Mouse (Mus musculus): Measurements from ENCODE around the gene Ppp1r17. TPM values are rescaled to one million over a fixed set of nuclear protein-coding genes. Genes with fewer than 3 reads are reported as not detected.
A peak's percentile ranks its signal among the peaks of the same experiment; 100 is the strongest.

The Ppp1r17 gene
- 3.1 and 5.6 TPM in 2 replicates for polyA plus RNA-seq (2014; fragmentation: Nextera tagmentation; extraction: Ambion mirVana)

GRCm38 (mm10) chr6:56017291-56017994 lies at the start of gene Ppp1r17:
TSS of gene Ppp1r17 (plus strand) at chr6:56017497.
- H3K9ac ChIP-seq (ENCODE audit: low read length): no peak within 1 kb of the TSS
- H3K4me3 ChIP-seq (ENCODE audit: control insufficient read depth in 1 of 2, insufficient read depth in 1 of 2, low read depth in 1 of 2, low read length in 2 of 2): no peak within 1 kb of the TSS
- H3K4me2 ChIP-seq (ENCODE audit: low read length): no peak within 1 kb of the TSS; the same call in 1 of the 2 replicates
- ATAC-seq (ENCODE audit: insufficient number of reproducible peaks, insufficient read depth, low FRiP score, low read depth): no peak
- H3K27me3 ChIP-seq (ENCODE audit: control insufficient read depth, insufficient read depth, low read length): 0 out of 2 replicates have a peak, but pooled peaks cover 4% of the 10 kb centered on the region
- H3K4me1 ChIP-seq (ENCODE audit: control insufficient read depth in 2 of 2, insufficient read depth in 2 of 2, low read length in 2 of 2): peaks cover 4 to 5% of the 10 kb centered on the region in 2 experiments; a peak in 3 of 4 replicates
- no peaks in the 10 kb centered on the region for H3K36me3 ChIP-seq (ENCODE audit: control insufficient read depth, insufficient read depth, low read length)
- no peaks in the 10 kb centered on the region for H3K9me3 ChIP-seq (ENCODE audit: control insufficient read depth, low read length)
- no peak within 1 kb of the TSS for H3K27ac ChIP-seq (replicated peaks in 1 of 2; ENCODE audit: control insufficient read depth in 1 of 2, insufficient read depth in 1 of 2, low read depth in 2 of 2, low read length in 2 of 2)
- 54% methylated on average over 16 of the region's 16 CpGs for WGBS

GRCm38 (mm10) chr6:55972998-55973397 lies 44.3 kb upstream of the Ppp1r17 start:
- no peaks in the 10 kb centered on the region for H3K36me3 ChIP-seq (ENCODE audit: control insufficient read depth, insufficient read depth, low read length)
- H3K4me1 ChIP-seq (ENCODE audit: control insufficient read depth in 2 of 2, insufficient read depth in 2 of 2, low read length in 2 of 2): no peaks in the 10 kb centered on the region
- no peak overlapping the region for H3K4me3 ChIP-seq (ENCODE audit: control insufficient read depth in 1 of 2, insufficient read depth in 1 of 2, low read depth in 1 of 2, low read length in 2 of 2)
- H3K4me2 ChIP-seq (ENCODE audit: low read length): no peak overlapping the region
- ATAC-seq (ENCODE audit: insufficient number of reproducible peaks, insufficient read depth, low FRiP score, low read depth): no peak
- H3K27ac ChIP-seq (replicated peaks in 1 of 2; ENCODE audit: control insufficient read depth in 1 of 2, insufficient read depth in 1 of 2, low read depth in 2 of 2, low read length in 2 of 2): no peak overlapping the region
- no peaks in the 10 kb centered on the region for H3K9me3 ChIP-seq (ENCODE audit: control insufficient read depth, low read length)
- H3K27me3 ChIP-seq (ENCODE audit: control insufficient read depth, insufficient read depth, low read length): no peaks in the 10 kb centered on the region
- H3K9ac ChIP-seq (ENCODE audit: low read length): no peak overlapping the region

- WGBS: 69% methylated on average over 2 of the region's 2 CpGs
- no peaks in the 10 kb centered on the region for H3K36me3 ChIP-seq (ENCODE audit: control insufficient read depth, insufficient read depth, low read length)
- no peak overlapping the region for H3K9ac ChIP-seq (ENCODE audit: low read length)
- no peaks in the 10 kb centered on the region for H3K9me3 ChIP-seq (ENCODE audit: control insufficient read depth, low read length)
- H3K4me3 ChIP-seq (ENCODE audit: control insufficient read depth in 1 of 2, insufficient read depth in 1 of 2, low read depth in 1 of 2, low read length in 2 of 2): no peak overlapping the region
- H3K27me3 ChIP-seq (ENCODE audit: control insufficient read depth, insufficient read depth, low read length): no peaks in the 10 kb centered on the region
- no peaks in the 10 kb centered on the region for H3K4me1 ChIP-seq (ENCODE audit: control insufficient read depth in 2 of 2, insufficient read depth in 2 of 2, low read length in 2 of 2)
- no peak overlapping the region for H3K27ac ChIP-seq (replicated peaks in 1 of 2; ENCODE audit: control insufficient read depth in 1 of 2, insufficient read depth in 1 of 2, low read depth in 2 of 2, low read length in 2 of 2)
- ATAC-seq (ENCODE audit: insufficient number of reproducible peaks, insufficient read depth, low FRiP score, low read depth): no peak
- no peak overlapping the region for H3K4me2 ChIP-seq (ENCODE audit: low read length)
Observed at GRCm38 (mm10) chr6:55979766-55980165, 37.5 kb upstream of the Ppp1r17 start.

DNA sequence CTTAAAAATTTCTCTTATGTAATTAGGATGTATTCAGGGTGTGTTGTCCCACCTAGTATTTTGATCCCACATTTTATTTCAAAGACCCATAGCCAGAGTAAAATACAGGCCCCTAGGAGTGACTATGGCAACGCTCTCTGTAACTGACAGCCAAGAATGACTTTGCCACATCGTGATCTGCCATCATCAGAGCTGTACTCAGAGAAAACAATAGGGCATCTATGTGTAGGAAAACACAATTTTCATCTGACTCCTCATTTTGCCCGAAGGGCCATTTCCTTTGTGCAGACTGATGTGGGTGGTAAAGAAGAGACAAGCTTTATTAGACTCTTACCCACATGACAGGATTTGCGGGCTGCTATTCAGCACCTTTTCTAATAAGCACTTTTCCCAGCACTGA lies 8.6 kb upstream of the Ppp1r17 start:
- Histone ChIP-seq H3K27ac (replicated peaks in 1 of 2; ENCODE audit: control insufficient read depth in 1 of 2, insufficient read depth in 1 of 2, low read depth in 2 of 2, low read length in 2 of 2) (no peak overlapping the region), H3K9ac (ENCODE audit: low read length) (no peak overlapping the region), H3K9me3 (ENCODE audit: control insufficient read depth, low read length) (no peaks in the 10 kb centered on the region), H3K36me3 (ENCODE audit: control insufficient read depth, insufficient read depth, low read length) (no peaks in the 10 kb centered on the region), H3K27me3 (ENCODE audit: control insufficient read depth, insufficient read depth, low read length) (no peaks in the 10 kb centered on the region), H3K4me1 (ENCODE audit: control insufficient read depth in 2 of 2, insufficient read depth in 2 of 2, low read length in 2 of 2) (no peaks in the 10 kb centered on the region), H3K4me3 (ENCODE audit: control insufficient read depth in 1 of 2, insufficient read depth in 1 of 2, low read depth in 1 of 2, low read length in 2 of 2) (no peak overlapping the region), H3K4me2 (ENCODE audit: low read length) (no peak overlapping the region)
- 78% methylated on average over 4 of the region's 4 CpGs for WGBS
- no peak for ATAC-seq (ENCODE audit: insufficient number of reproducible peaks, insufficient read depth, low FRiP score, low read depth)

- 79% methylated on average over 5 of the region's 5 CpGs for WGBS
- H3K4me1 ChIP-seq (ENCODE audit: control insufficient read depth in 2 of 2, insufficient read depth in 2 of 2, low read length in 2 of 2): no peaks in the 10 kb centered on the region
- no peaks in the 10 kb centered on the region for H3K27me3 ChIP-seq (ENCODE audit: control insufficient read depth, insufficient read depth, low read length)
- no peak overlapping the region for H3K9ac ChIP-seq (ENCODE audit: low read length)
- no peak for ATAC-seq (ENCODE audit: insufficient number of reproducible peaks, insufficient read depth, low FRiP score, low read depth)
- H3K4me3 ChIP-seq (ENCODE audit: control insufficient read depth in 1 of 2, insufficient read depth in 1 of 2, low read depth in 1 of 2, low read length in 2 of 2): no peak overlapping the region
- H3K27ac ChIP-seq (replicated peaks in 1 of 2; ENCODE audit: control insufficient read depth in 1 of 2, insufficient read depth in 1 of 2, low read depth in 2 of 2, low read length in 2 of 2): no peak overlapping the region
- no peaks in the 10 kb centered on the region for H3K9me3 ChIP-seq (ENCODE audit: control insufficient read depth, low read length)
- H3K36me3 ChIP-seq (ENCODE audit: control insufficient read depth, insufficient read depth, low read length): no peaks in the 10 kb centered on the region
- H3K4me2 ChIP-seq (ENCODE audit: low read length): no peak overlapping the region
Observed at GRCm38 (mm10) chr6:56012384-56012783, 4.9 kb upstream of the Ppp1r17 start.

DNA sequence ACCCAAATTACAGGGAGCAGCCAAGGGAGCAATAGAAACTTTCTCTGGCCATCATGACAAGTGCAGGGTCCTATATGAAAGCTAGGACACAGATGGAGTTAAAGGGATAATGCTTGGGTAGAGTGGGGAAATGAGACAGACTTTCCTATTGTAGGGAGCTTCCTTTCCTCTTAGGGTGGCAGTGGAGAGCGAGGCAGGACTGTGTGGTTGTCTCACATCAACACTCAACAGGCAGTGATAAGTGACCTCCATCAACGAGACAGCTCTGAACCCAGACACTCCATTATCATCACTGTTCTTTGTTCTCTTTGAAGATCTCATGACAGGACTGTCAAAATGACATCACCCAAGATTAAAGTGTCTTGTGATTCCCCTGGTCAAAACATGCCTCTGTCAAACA lies 2.3 kb downstream of the Ppp1r17 start:
- peak; percentile 64; the same call in 1 of the 2 replicates for ATAC-seq (ENCODE audit: insufficient number of reproducible peaks, insufficient read depth, low FRiP score, low read depth)
- 0 out of 2 replicates have a peak, but pooled peaks cover 4% of the 10 kb centered on the region for H3K27me3 ChIP-seq (ENCODE audit: control insufficient read depth, insufficient read depth, low read length)
- no peak overlapping the region for H3K4me3 ChIP-seq (ENCODE audit: control insufficient read depth in 1 of 2, insufficient read depth in 1 of 2, low read depth in 1 of 2, low read length in 2 of 2)
- H3K4me1 ChIP-seq (ENCODE audit: control insufficient read depth in 2 of 2, insufficient read depth in 2 of 2, low read length in 2 of 2): peaks cover 4 to 5% of the 10 kb centered on the region in 2 experiments; a peak in 3 of 4 replicates
- no peaks in the 10 kb centered on the region for H3K36me3 ChIP-seq (ENCODE audit: control insufficient read depth, insufficient read depth, low read length)
- 0% methylated on average over 2 of the region's 2 CpGs for WGBS
- H3K9me3 ChIP-seq (ENCODE audit: control insufficient read depth, low read length): no peaks in the 10 kb centered on the region
- no peak overlapping the region for H3K9ac ChIP-seq (ENCODE audit: low read length)
- H3K4me2 ChIP-seq (ENCODE audit: low read length): no peak overlapping the region
- H3K27ac ChIP-seq (replicated peaks in 1 of 2; ENCODE audit: control insufficient read depth in 1 of 2, insufficient read depth in 1 of 2, low read depth in 2 of 2, low read length in 2 of 2): no peak overlapping the region

DNA sequence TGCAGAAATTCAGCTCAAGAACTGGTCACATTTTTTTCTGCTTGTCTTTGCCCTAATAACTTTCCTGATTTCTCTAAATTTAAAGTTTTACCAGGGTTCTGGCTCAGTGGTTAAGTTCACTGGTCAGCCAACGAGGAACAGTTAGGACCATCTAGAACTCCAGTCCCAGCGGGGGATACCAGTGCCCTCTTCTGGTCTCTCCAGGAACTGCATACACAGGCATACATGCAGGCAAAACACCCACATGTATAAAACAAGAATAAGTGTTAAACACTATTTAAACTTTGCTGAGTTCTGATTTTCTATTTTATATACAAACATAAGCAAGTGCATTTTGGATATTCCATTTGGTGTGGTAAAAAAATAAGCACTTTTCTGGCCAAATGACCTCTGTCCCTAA lies 8.2 kb downstream of the Ppp1r17 start:
- no peaks in the 10 kb centered on the region for H3K36me3 ChIP-seq (ENCODE audit: control insufficient read depth, insufficient read depth, low read length)
- ATAC-seq (ENCODE audit: insufficient number of reproducible peaks, insufficient read depth, low FRiP score, low read depth): no peak
- H3K27ac ChIP-seq (replicated peaks in 1 of 2; ENCODE audit: control insufficient read depth in 1 of 2, insufficient read depth in 1 of 2, low read depth in 2 of 2, low read length in 2 of 2): no peak overlapping the region
- no peak overlapping the region for H3K4me3 ChIP-seq (ENCODE audit: control insufficient read depth in 1 of 2, insufficient read depth in 1 of 2, low read depth in 1 of 2, low read length in 2 of 2)
- no peaks in the 10 kb centered on the region for H3K9me3 ChIP-seq (ENCODE audit: control insufficient read depth, low read length)
- H3K4me1 ChIP-seq (ENCODE audit: control insufficient read depth in 2 of 2, insufficient read depth in 2 of 2, low read length in 2 of 2): no peaks in the 10 kb centered on the region
- no peaks in the 10 kb centered on the region for H3K27me3 ChIP-seq (ENCODE audit: control insufficient read depth, insufficient read depth, low read length)
- no peak overlapping the region for H3K9ac ChIP-seq (ENCODE audit: low read length)
- no peak overlapping the region for H3K4me2 ChIP-seq (ENCODE audit: low read length)
- 64% methylated on average over 2 of the region's 2 CpGs for WGBS

- H3K4me2 ChIP-seq (ENCODE audit: low read length): no peak overlapping the region
- no peak for ATAC-seq (ENCODE audit: insufficient number of reproducible peaks, insufficient read depth, low FRiP score, low read depth)
- H3K27ac ChIP-seq (replicated peaks in 1 of 2; ENCODE audit: control insufficient read depth in 1 of 2, insufficient read depth in 1 of 2, low read depth in 2 of 2, low read length in 2 of 2): no peak overlapping the region
- WGBS: 53% methylated on average over 6 of the region's 6 CpGs
- no peak overlapping the region for H3K9ac ChIP-seq (ENCODE audit: low read length)
- no peak overlapping the region for H3K4me3 ChIP-seq (ENCODE audit: control insufficient read depth in 1 of 2, insufficient read depth in 1 of 2, low read depth in 1 of 2, low read length in 2 of 2)
- no peaks in the 10 kb centered on the region for H3K27me3 ChIP-seq (ENCODE audit: control insufficient read depth, insufficient read depth, low read length)
- H3K9me3 ChIP-seq (ENCODE audit: control insufficient read depth, low read length): no peaks in the 10 kb centered on the region
- H3K4me1 ChIP-seq (ENCODE audit: control insufficient read depth in 2 of 2, insufficient read depth in 2 of 2, low read length in 2 of 2): no peaks in the 10 kb centered on the region
- no peaks in the 10 kb centered on the region for H3K36me3 ChIP-seq (ENCODE audit: control insufficient read depth, insufficient read depth, low read length)
Observed at GRCm38 (mm10) chr6:56027318-56027717, 10.0 kb downstream of the Ppp1r17 start.
